Mouse (Mus musculus) midbrain, embryonic 11.5 days (tissue): Measurements from ENCODE around the gene Mesp2. TPM values are rescaled to one million over a fixed set of nuclear protein-coding genes. Genes with fewer than 3 reads are reported as not detected.

ENCODE experiments used
- ATAC-seq: fragments of 200-750 bp; cut with Nextera tagmentation; 2 replicates; pipeline ENCODE4 v1.8.0; 2017; ENCODE audit warnings: moderate TSS enrichment, moderate library complexity; ENCODE audit not compliant: low FRiP score
- DNase-seq: peaks from one replicate; pipeline ENCODE4 v3.0.0; 2015; ENCODE audit warnings: low spot score; ENCODE audit errors: missing footprints
- H3K27ac ChIP-seq: fragments of 300-500 bp; sonication (generic); 2 replicates; pipeline ENCODE4 v1.5.1; 2014; ENCODE audit warnings: low read depth, low read length
- H3K27me3 ChIP-seq: fragments of 300-500 bp; sonication (generic); 2 replicates; pipeline ENCODE4 v1.6.1; 2014; ENCODE audit warnings: mild to moderate bottlenecking, low read length, moderate library complexity, mixed read lengths; ENCODE audit not compliant: control insufficient read depth, insufficient read depth
- H3K36me3 ChIP-seq: fragments of 300-500 bp; sonication (generic); 2 replicates; pipeline ENCODE4 v1.6.1; 2014; ENCODE audit warnings: mild to moderate bottlenecking, low read length, moderate library complexity, mixed read lengths; ENCODE audit not compliant: control insufficient read depth, insufficient read depth
- H3K4me1 ChIP-seq: fragments of 300-500 bp; sonication (generic); 2 replicates; pipeline ENCODE4 v1.6.1; 2014; ENCODE audit warnings: low read length; ENCODE audit not compliant: control insufficient read depth, insufficient read depth
- H3K4me2 ChIP-seq: fragments of 300-500 bp; sonication (generic); 2 replicates; pipeline ENCODE4 v1.6.1; 2014; ENCODE audit warnings: mild to moderate bottlenecking, moderate library complexity
- H3K4me3 ChIP-seq: fragments of 300-500 bp; sonication (generic); 2 replicates; pipeline ENCODE4 v1.5.1; 2014; ENCODE audit warnings: low read depth, low read length
- H3K9ac ChIP-seq: fragments of 300-500 bp; sonication (generic); 2 replicates; pipeline ENCODE4 v1.6.1; 2014; ENCODE audit warnings: low read length
- H3K9me3 ChIP-seq: fragments of 300-500 bp; sonication (generic); 2 replicates; pipeline ENCODE4 v1.6.1; 2016; ENCODE audit warnings: low read length; ENCODE audit not compliant: control insufficient read depth
- WGBS: fragments of 180-500 bp; shearing (Covaris S2); extraction: QIAGEN DNeasy Blood & Tissue Kit; methylation state at CpG from one replicate; pipeline ENCODE4 v1.1.7; 2014; 5-methylcytosine and 5-hydroxymethylcytosine counted together
- polyA plus RNA-seq: library from polyadenylated mRNA; unstranded; fragments of >200 nt; fragmentation: Nextera tagmentation; extraction: Ambion mirVana; gene quantifications from 2 replicates; pipeline ENCODE4 v1.2.1, GENCODE M21; 2014

Mesp2 gene
- polyA plus RNA-seq, 1 experiment from 2014 or later = 0.40 TPM

GRCm38 (mm10) chr7:79822092-79822695, 11.7 kb downstream of the Mesp2 start:
- 80% methylated on average over 12 of the region's 12 CpGs for WGBS
- H3K27ac ChIP-seq = no peak overlapping the region
- H3K4me3 ChIP-seq = no peak overlapping the region
- H3K9ac ChIP-seq = no peak overlapping the region
- ATAC-seq = no peak
- H3K4me1 ChIP-seq = no peaks in the 10 kb centered on the region
- no peaks in the 10 kb centered on the region for H3K36me3 ChIP-seq
- no peak overlapping the region for H3K4me2 ChIP-seq
- H3K9me3 ChIP-seq = no peaks in the 10 kb centered on the region
- H3K27me3 ChIP-seq = no peaks in the 10 kb centered on the region
- no peak for DNase-seq

GRCm38 (mm10) chr7:79828341-79828740, 17.8 kb downstream of the Mesp2 start:
- ATAC-seq = no peak
- Histone ChIP-seq H3K27me3 (no peaks in the 10 kb centered on the region), H3K36me3 (no peaks in the 10 kb centered on the region), H3K4me2 (no peak overlapping the region), H3K4me1 (no peaks in the 10 kb centered on the region), H3K4me3 (no peak overlapping the region), H3K9me3 (no peaks in the 10 kb centered on the region), H3K9ac (no peak overlapping the region), H3K27ac (no peak overlapping the region)
- no peak for DNase-seq
- 84% methylated on average over 3 of the region's 3 CpGs for WGBS

GRCm38 (mm10) chr7:79831145-79831544, 20.6 kb downstream of the Mesp2 start:
- 82% methylated on average over 6 of the region's 6 CpGs for WGBS
- no peak for ATAC-seq

GRCm38 (mm10) chr7:79831585-79831984, 21.1 kb downstream of the Mesp2 start:
- H3K4me2 ChIP-seq = no peak overlapping the region
- no peaks in the 10 kb centered on the region for H3K4me1 ChIP-seq
- no peak overlapping the region for H3K9ac ChIP-seq
- H3K27me3 ChIP-seq = no peaks in the 10 kb centered on the region
- no peaks in the 10 kb centered on the region for H3K36me3 ChIP-seq
- DNase-seq (no peak), ATAC-seq (no peak)
- WGBS = 85% methylated on average over 6 of the region's 6 CpGs
- no peak overlapping the region for H3K4me3 ChIP-seq
- no peak overlapping the region for H3K27ac ChIP-seq
- H3K9me3 ChIP-seq = no peaks in the 10 kb centered on the region

More at GRCm38 (mm10) chr7:79831145-79831544, 20.6 kb downstream of the Mesp2 start:
- Histone ChIP-seq H3K4me2 (no peak overlapping the region), H3K36me3 (no peaks in the 10 kb centered on the region), H3K27ac (no peak overlapping the region), H3K9ac (no peak overlapping the region), H3K27me3 (no peaks in the 10 kb centered on the region), H3K9me3 (no peaks in the 10 kb centered on the region), H3K4me1 (no peaks in the 10 kb centered on the region), H3K4me3 (no peak overlapping the region)
- no peak for DNase-seq

- Histone ChIP-seq H3K4me1 (no peaks in the 10 kb centered on the region), H3K27ac (no peak overlapping the region), H3K27me3 (no peaks in the 10 kb centered on the region), H3K36me3 (no peaks in the 10 kb centered on the region), H3K9me3 (no peaks in the 10 kb centered on the region), H3K9ac (no peak overlapping the region), H3K4me3 (no peak overlapping the region), H3K4me2 (no peak overlapping the region)
- DNase-seq (no peak), ATAC-seq (no peak)
Measured at GRCm38 (mm10) chr7:79832980-79833379, 22.5 kb downstream of the Mesp2 start.

- Histone ChIP-seq H3K9ac (no peak overlapping the region), H3K9me3 (no peaks in the 10 kb centered on the region), H3K4me2 (no peak overlapping the region), H3K27me3 (no peaks in the 10 kb centered on the region), H3K4me1 (no peaks in the 10 kb centered on the region), H3K27ac (no peak overlapping the region), H3K36me3 (no peaks in the 10 kb centered on the region), H3K4me3 (no peak overlapping the region)
- DNase-seq (no peak), ATAC-seq (no peak)
- WGBS = 93% methylated on average over 6 of the region's 6 CpGs
Measured at GRCm38 (mm10) chr7:79835196-79835595, 24.7 kb downstream of the Mesp2 start.

GRCm38 (mm10) chr7:79837247-79837646, 26.7 kb downstream of the Mesp2 start:
- Histone ChIP-seq H3K9me3 (no peaks in the 10 kb centered on the region), H3K9ac (no peak overlapping the region), H3K4me1 (no peaks in the 10 kb centered on the region), H3K4me3 (no peak overlapping the region), H3K27ac (no peak overlapping the region), H3K4me2 (no peak overlapping the region), H3K36me3 (no peaks in the 10 kb centered on the region), H3K27me3 (no peaks in the 10 kb centered on the region)
- ATAC-seq (no peak), DNase-seq (no peak)
- WGBS = 75% methylated on average over 2 of the region's 2 CpGs

- WGBS = 67% methylated on average over 7 of the region's 7 CpGs
- no peak overlapping the region for H3K4me3 ChIP-seq
- no peak for DNase-seq
- 0 out of 2 replicates have a peak, but pooled peaks cover 2% of the 10 kb centered on the region for H3K27me3 ChIP-seq
- H3K4me2 ChIP-seq = no peak overlapping the region
- no peaks in the 10 kb centered on the region for H3K36me3 ChIP-seq
- H3K27ac ChIP-seq = no peak overlapping the region
- no peak for ATAC-seq
- H3K9ac ChIP-seq = no peak overlapping the region
- no peaks in the 10 kb centered on the region for H3K4me1 ChIP-seq
- no peaks in the 10 kb centered on the region for H3K9me3 ChIP-seq
Measured at GRCm38 (mm10) chr7:79842163-79842562, 31.6 kb downstream of the Mesp2 start.

- no peak overlapping the region for H3K9ac ChIP-seq
- 76% methylated on average over 8 of the region's 8 CpGs for WGBS
- no peak overlapping the region for H3K4me2 ChIP-seq
- H3K4me3 ChIP-seq = no peak overlapping the region
- no peak overlapping the region for H3K27ac ChIP-seq
- H3K4me1 ChIP-seq = peaks cover 7% of the 10 kb centered on the region
- ATAC-seq (no peak), DNase-seq (no peak)
- 0 out of 2 replicates have a peak, but pooled peaks cover 4% of the 10 kb centered on the region for H3K27me3 ChIP-seq
- H3K36me3 ChIP-seq = no peaks in the 10 kb centered on the region
- H3K9me3 ChIP-seq = no peaks in the 10 kb centered on the region
Measured at GRCm38 (mm10) chr7:79844090-79844802, 33.7 kb downstream of the Mesp2 start.
